Mouse (Mus musculus): ENCODE measurements around the gene Dgkz. TPM values are rescaled to one million over a fixed set of nuclear protein-coding genes. Genes with fewer than 3 reads are reported as not detected.

Dgkz gene
- polyA plus RNA-seq, 1 experiment, result not detected

DNA sequence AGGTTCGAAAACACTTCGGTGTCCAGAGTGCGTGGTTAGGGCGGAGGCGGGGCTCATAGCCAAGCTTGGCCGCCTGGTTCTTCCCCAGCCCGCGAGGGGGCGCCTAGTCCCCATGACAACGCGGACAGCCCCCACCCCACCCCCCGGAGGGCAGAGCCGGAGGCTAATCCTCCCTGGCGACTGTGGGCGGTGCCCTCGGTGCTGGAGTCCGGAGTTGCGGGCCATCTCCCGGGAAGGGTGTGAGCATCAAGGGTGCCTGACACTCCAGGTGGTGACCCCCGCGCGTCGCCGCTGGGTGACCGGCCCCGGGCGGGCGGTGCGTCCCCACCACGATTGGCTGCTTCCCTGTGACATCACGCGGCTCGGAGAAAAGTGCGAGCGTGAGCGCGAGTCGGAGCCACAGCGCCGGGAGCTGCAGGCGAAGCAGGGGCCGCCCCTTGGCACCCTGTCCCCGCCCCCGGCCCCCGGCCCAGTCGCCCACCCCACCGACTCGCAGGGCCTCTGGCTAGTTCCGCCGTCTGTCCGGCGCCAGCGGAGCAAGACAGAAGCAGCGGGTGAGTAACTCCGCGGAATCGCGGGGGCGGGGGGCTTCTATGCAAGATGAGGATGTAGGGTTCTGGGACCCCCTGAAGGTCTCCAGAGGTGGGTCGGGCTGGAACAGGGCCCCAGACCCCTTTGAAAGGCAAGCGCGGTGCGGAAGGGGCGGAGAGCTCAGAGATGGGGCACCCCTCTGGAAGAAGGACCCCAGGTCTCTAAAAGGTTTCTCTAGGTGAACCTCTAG lies 53.7 kb downstream of the Dgkz start:
- whole genome bisulfite sequencing, result under 1% methylated on average over 64 of the region's 64 CpGs
- peak overlapping the region; percentile 93 for H3K4me3 ChIP-seq (ENCODE audit: insufficient read depth, low read depth, low read length)
- peaks cover 41% of the 10 kb centered on the region for H3K4me1 ChIP-seq (ENCODE audit: control insufficient read depth, insufficient read depth, low read length)
- peak; percentile 58; the same call in 1 of the 2 replicates for TF ChIP-seq CTCF (IDR thresholded peaks at IDR 0.05; ENCODE audit: insufficient read depth, low read depth, low read length)
- TF ChIP-seq POLR2A (IDR thresholded peaks at IDR 0.05; ENCODE audit: insufficient read depth, low read depth, low read length), result peak; percentile 45; the same call in 1 of the 2 replicates
- peak overlapping the region; percentile 82 for H3K27ac ChIP-seq (ENCODE audit: insufficient read depth, low read depth, low read length)

DNA sequence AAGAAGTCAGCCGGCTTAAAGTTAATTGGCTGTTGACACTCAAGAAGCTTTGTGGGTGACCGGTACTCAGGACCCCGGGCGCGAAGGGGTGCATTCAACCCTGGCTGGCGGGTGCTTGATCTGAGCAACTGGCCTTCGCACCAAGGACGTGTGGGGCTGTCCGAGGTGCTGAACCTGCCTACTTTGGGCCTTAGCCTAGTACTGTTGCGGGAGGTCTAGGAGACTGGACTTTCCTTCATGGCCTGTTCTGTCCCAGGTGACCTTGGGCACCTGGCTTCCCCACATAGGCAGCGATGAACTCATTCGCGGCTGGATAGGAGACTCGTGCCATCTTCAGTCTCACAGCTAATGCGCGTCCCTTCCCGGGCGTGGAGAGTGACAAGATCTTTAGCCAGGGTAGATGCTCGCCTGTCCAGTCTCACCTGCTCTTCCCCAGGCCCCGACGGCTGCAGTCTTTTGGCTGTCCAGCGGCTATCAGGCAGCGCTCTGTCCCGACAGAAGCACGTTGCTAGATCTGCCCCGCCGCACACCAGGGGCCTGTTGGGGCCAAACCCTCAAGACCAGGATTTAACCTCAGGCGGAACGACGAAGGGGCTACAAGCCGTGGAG lies 54.4 kb downstream of the Dgkz start:
- peak overlapping the region; percentile 93 for H3K4me3 ChIP-seq (ENCODE audit: insufficient read depth, low read depth, low read length)
- 5% methylated on average over 31 of the region's 31 CpGs for WGBS
- no peak for TF ChIP-seq CTCF (IDR thresholded peaks at IDR 0.05; ENCODE audit: insufficient read depth, low read depth, low read length)
- TF ChIP-seq POLR2A (IDR thresholded peaks at IDR 0.05; ENCODE audit: insufficient read depth, low read depth, low read length), result no peak
- H3K27ac ChIP-seq (ENCODE audit: insufficient read depth, low read depth, low read length), result peak overlapping the region; percentile 73
- peaks cover 37% of the 10 kb centered on the region for H3K4me1 ChIP-seq (ENCODE audit: control insufficient read depth, insufficient read depth, low read length)

DNA sequence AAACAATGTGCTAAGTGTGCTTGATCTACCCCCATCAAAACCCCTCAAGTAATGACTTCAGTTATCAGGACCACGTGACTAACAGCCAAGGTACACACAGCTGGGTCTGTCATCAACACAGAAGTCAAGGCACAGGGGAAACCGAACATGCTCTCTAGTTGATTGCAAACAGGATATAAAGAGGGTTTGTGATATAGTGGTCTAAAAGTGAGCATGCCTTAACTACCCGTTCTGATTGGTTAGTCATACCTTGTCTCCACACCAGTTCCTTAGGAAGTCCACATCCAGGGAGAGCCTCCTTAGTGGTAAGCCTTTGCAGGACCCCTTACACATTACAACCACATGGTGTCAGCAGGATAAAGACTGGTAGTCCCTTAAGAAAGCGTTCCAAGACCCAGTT lies 55.5 kb downstream of the Dgkz start:
- peaks cover 26% of the 10 kb centered on the region for H3K4me1 ChIP-seq (ENCODE audit: control insufficient read depth, insufficient read depth, low read length)
- 56% methylated on average over 4 of the region's 4 CpGs for WGBS
- TF ChIP-seq CTCF (IDR thresholded peaks at IDR 0.05; ENCODE audit: insufficient read depth, low read depth, low read length) (no peak), POLR2A (IDR thresholded peaks at IDR 0.05; ENCODE audit: insufficient read depth, low read depth, low read length) (no peak)
- H3K27ac ChIP-seq (ENCODE audit: insufficient read depth, low read depth, low read length), result no peak overlapping the region
- no peak overlapping the region for H3K4me3 ChIP-seq (ENCODE audit: insufficient read depth, low read depth, low read length)

- TF ChIP-seq POLR2A (IDR thresholded peaks at IDR 0.05; ENCODE audit: insufficient read depth, low read depth, low read length) (no peak), CTCF (IDR thresholded peaks at IDR 0.05; ENCODE audit: insufficient read depth, low read depth, low read length) (no peak)
- no peak overlapping the region for H3K4me3 ChIP-seq (ENCODE audit: insufficient read depth, low read depth, low read length)
- H3K27ac ChIP-seq (ENCODE audit: insufficient read depth, low read depth, low read length), result no peak overlapping the region
- 84% methylated on average over 7 of the region's 7 CpGs for WGBS
- H3K4me1 ChIP-seq (ENCODE audit: control insufficient read depth, insufficient read depth, low read length), result peaks cover 17% of the 10 kb centered on the region
Measured at GRCm38 (mm10) chr2:91917096-91917495, 58.6 kb downstream of the Dgkz start.

DNA sequence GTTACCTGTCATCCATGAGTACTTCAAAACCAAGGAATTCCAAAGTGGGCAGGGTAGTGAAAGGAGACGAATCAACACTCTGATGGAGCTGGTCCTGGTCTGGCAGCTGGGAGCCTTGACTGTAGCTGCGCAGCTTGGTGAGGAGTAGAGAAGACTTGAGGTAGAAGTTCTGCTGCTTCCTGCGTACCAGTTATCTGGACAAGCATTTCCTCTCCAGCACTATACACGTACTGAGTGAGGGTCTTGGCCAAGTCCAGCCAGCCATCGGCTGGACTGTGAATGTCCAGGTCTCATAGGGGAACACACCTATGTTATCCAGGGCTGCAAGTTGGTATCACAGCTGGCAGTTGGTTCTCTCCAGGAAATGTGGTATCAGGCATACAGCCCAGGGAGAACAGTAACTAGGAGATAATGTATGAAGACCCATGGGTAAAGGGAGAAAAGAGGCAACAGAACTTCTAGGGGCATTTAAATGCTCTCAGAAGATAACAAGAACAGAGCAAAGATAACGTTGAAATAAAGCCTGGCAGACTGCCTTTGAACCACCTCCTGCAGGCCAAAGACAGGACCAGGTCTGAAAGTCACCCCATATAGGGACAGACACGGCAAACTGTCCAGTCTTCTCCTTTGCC lies 59.2 kb downstream of the Dgkz start:
- peaks cover 15% of the 10 kb centered on the region for H3K4me1 ChIP-seq (ENCODE audit: control insufficient read depth, insufficient read depth, low read length)
- H3K27ac ChIP-seq (ENCODE audit: insufficient read depth, low read depth, low read length), result no peak overlapping the region
- WGBS, result 89% methylated on average over 7 of the region's 7 CpGs
- H3K4me3 ChIP-seq (ENCODE audit: insufficient read depth, low read depth, low read length), result no peak overlapping the region
- TF ChIP-seq POLR2A (IDR thresholded peaks at IDR 0.05; ENCODE audit: insufficient read depth, low read depth, low read length), result no peak

DNA sequence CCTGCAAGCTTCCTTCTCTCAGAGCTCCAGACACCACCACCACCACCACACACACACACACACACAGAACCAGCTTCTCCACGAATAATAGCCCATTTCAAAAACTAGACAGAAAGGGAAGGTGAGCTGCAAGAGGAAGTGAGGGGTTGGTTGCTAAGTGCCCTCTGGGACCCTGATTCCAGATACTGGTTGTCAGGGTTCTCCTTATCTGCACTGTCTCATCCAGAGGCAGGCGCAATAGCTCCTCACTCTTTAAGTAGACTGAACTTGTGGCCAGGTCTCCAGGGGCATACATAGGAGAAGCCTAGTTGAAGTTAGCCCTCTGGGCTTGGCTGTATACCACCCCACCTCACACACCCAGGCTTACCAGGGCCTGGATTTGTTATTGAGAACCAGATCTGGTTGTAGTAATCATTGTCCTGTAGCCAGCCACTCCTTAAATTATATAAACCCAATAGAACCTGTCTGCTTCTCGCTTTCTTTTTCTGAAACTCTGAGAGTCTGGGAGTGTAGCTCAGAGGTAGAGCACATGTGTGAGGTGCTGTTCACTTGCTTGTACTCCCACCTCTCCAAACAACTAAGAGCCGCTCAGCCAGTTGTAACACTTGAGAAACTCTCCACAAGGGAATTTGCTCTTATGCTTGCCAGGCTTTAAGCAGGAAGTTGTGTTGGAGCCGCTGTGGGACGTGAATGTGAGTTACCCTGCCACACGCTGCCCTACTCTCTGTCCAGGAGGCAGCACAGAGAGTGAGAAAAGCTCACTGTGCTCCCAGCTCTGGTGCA lies 62.1 kb downstream of the Dgkz start:
- WGBS, result 78% methylated on average over 7 of the region's 7 CpGs
- H3K27ac ChIP-seq (ENCODE audit: insufficient read depth, low read depth, low read length), result no peak overlapping the region
- H3K4me1 ChIP-seq (ENCODE audit: control insufficient read depth, insufficient read depth, low read length), result peaks cover 8% of the 10 kb centered on the region; the same call in 1 of the 2 replicates
- H3K4me3 ChIP-seq (ENCODE audit: insufficient read depth, low read depth, low read length), result no peak overlapping the region
- no peak for TF ChIP-seq CTCF (IDR thresholded peaks at IDR 0.05; ENCODE audit: insufficient read depth, low read depth, low read length)
- TF ChIP-seq POLR2A (IDR thresholded peaks at IDR 0.05; ENCODE audit: insufficient read depth, low read depth, low read length), result no peak

- TF ChIP-seq POLR2A (IDR thresholded peaks at IDR 0.05; ENCODE audit: insufficient read depth, low read depth, low read length) (no peak), CTCF (IDR thresholded peaks at IDR 0.05; ENCODE audit: insufficient read depth, low read depth, low read length) (no peak)
- Histone ChIP-seq H3K27ac (ENCODE audit: insufficient read depth, low read depth, low read length) (no peak overlapping the region), H3K4me1 (ENCODE audit: control insufficient read depth, insufficient read depth, low read length) (peaks cover 5% of the 10 kb centered on the region; the same call in 1 of the 2 replicates), H3K4me3 (ENCODE audit: insufficient read depth, low read depth, low read length) (no peak overlapping the region)
- WGBS, result 66% methylated on average over 3 of the region's 3 CpGs
Measured at GRCm38 (mm10) chr2:91912616-91913015, 63.0 kb downstream of the Dgkz start.

DNA sequence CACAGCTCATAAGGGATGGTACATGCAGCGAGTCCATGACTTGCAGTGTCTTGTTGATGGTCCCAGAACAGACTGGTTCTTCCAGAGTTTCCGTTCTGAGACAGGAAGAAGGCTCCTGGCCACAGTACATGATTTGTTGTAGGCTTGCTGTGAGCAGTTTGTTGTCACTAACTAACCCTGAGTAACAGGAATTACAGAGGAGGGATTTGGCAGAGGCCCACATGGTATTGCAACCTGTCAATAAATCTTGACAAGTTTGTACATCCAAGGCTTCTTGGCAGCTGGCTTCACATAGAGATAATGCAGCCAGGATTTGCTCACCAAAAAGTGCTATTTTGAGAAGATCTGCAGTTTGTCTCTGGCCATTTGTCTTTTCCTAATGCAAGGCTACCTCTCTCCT lies 69.5 kb downstream of the Dgkz start:
- WGBS, result 94% methylated on average over 2 of the region's 2 CpGs
- no peak overlapping the region for H3K4me3 ChIP-seq (ENCODE audit: insufficient read depth, low read depth, low read length)
- H3K4me1 ChIP-seq (ENCODE audit: control insufficient read depth, insufficient read depth, low read length), result peaks cover 9% of the 10 kb centered on the region
- H3K27ac ChIP-seq (ENCODE audit: insufficient read depth, low read depth, low read length), result no peak overlapping the region
- TF ChIP-seq CTCF (IDR thresholded peaks at IDR 0.05; ENCODE audit: insufficient read depth, low read depth, low read length), result no peak
- no peak for TF ChIP-seq POLR2A (IDR thresholded peaks at IDR 0.05; ENCODE audit: insufficient read depth, low read depth, low read length)
